Mouse (Mus musculus) testis, postnatal 10 days (tissue): ENCODE data around the gene Dexi.

Experiments used
- DNase-seq: peaks from one replicate; pipeline ENCODE4 v3.0.0; 2021; ENCODE audit warnings: low spot score

Dexi gene

GRCm38 (mm10) chr16:10542698-10543365 is at the start of gene Dexi:
Gene Dexi, minus strand, starts transcription at chr16:10543054.
- peak; percentile 91 for DNase-seq

GRCm38 (mm10) chr16:10586546-10586945 is 43.7 kb upstream of the Dexi start:
- no peak for DNase-seq

- DNase-seq, result no peak
Measured at GRCm38 (mm10) chr16:10585165-10585564, 42.3 kb upstream of the Dexi start.

GRCm38 (mm10) chr16:10581234-10581898 is 38.5 kb upstream of the Dexi start:
- DNase-seq, result no peak

GRCm38 (mm10) chr16:10578376-10578775 is 35.5 kb upstream of the Dexi start:
- no peak for DNase-seq

- DNase-seq, result no peak
Measured at GRCm38 (mm10) chr16:10577548-10577947, 34.7 kb upstream of the Dexi start.

- DNase-seq, result no peak
Measured at GRCm38 (mm10) chr16:10575915-10576314, 33.1 kb upstream of the Dexi start.

- DNase-seq, result no peak
Measured at GRCm38 (mm10) chr16:10574936-10575335, 32.1 kb upstream of the Dexi start.

GRCm38 (mm10) chr16:10571820-10572219 is 29.0 kb upstream of the Dexi start:
- no peak for DNase-seq

GRCm38 (mm10) chr16:10570708-10571107 is 27.9 kb upstream of the Dexi start:
- peak; percentile 85 for DNase-seq

GRCm38 (mm10) chr16:10569809-10570395 is 27.0 kb upstream of the Dexi start:
- no peak for DNase-seq

- no peak for DNase-seq
Measured at GRCm38 (mm10) chr16:10567153-10567552, 24.3 kb upstream of the Dexi start.

- peak; percentile 81 for DNase-seq
Measured at GRCm38 (mm10) chr16:10565278-10565885, 22.5 kb upstream of the Dexi start.

GRCm38 (mm10) chr16:10559991-10560390 is 17.1 kb upstream of the Dexi start:
- DNase-seq, result no peak

- DNase-seq, result no peak
Measured at GRCm38 (mm10) chr16:10553858-10554257, 11.0 kb upstream of the Dexi start.

GRCm38 (mm10) chr16:10551592-10551991 is 8.7 kb upstream of the Dexi start:
- no peak for DNase-seq

GRCm38 (mm10) chr16:10549600-10549999 is 6.7 kb upstream of the Dexi start:
- DNase-seq, result no peak

GRCm38 (mm10) chr16:10548938-10549337 is 6.1 kb upstream of the Dexi start:
- no peak for DNase-seq

GRCm38 (mm10) chr16:10546865-10547264 is 4.0 kb upstream of the Dexi start:
- no peak for DNase-seq

- DNase-seq, result peak; percentile 98
Measured at GRCm38 (mm10) chr16:10544995-10545622, 2.3 kb upstream of the Dexi start, which contains the start of gene Clec16a. Gene Clec16a, plus strand, starts transcription at chr16:10545339.

- no peak for DNase-seq
Measured at GRCm38 (mm10) chr16:10542266-10542665, 588 bp downstream of the Dexi start.

- no peak for DNase-seq
Measured at GRCm38 (mm10) chr16:10541598-10541930, 1.3 kb downstream of the Dexi start.
